Mouse (Mus musculus) midbrain, postnatal 0 days (tissue): ENCODE measurements around the gene Hoxb2. TPM values are rescaled to one million over a fixed set of nuclear protein-coding genes. Genes with fewer than 3 reads are reported as not detected.

Experiments
- ATAC-seq: fragments of 200-750 bp; cut with Nextera tagmentation; 2 replicates; pipeline ENCODE4 v1.8.0; 2017; ENCODE audit warnings: moderate number of reproducible peaks, mild to moderate bottlenecking, moderate TSS enrichment, moderate library complexity; ENCODE audit not compliant: low FRiP score
- DNase-seq: peaks from one replicate; pipeline ENCODE4 v3.0.0-alpha.2; 2015; ENCODE audit warnings: low spot score
- H3K27ac ChIP-seq: fragments of 300-500 bp; sonication (generic); 2 replicates; pipeline ENCODE4 v1.5.1; 2014; ENCODE audit warnings: low read depth, mild to moderate bottlenecking, low read length, mixed read lengths
- H3K27me3 ChIP-seq: fragments of 300-500 bp; sonication (generic); 2 replicates; pipeline ENCODE4 v1.6.1; 2014; ENCODE audit warnings: low read length, control low read depth, mixed read lengths; ENCODE audit not compliant: insufficient read depth
- H3K36me3 ChIP-seq: fragments of 300-500 bp; sonication (generic); 2 replicates; pipeline ENCODE4 v1.6.1; 2014; ENCODE audit warnings: low read length, control low read depth, mixed read lengths; ENCODE audit not compliant: insufficient read depth
- H3K4me1 ChIP-seq: fragments of 300-500 bp; sonication (generic); 2 replicates; pipeline ENCODE4 v1.6.1; 2014; ENCODE audit warnings: mild to moderate bottlenecking, control low read depth, antibody characterized with exemption, low read length, mixed read lengths; ENCODE audit not compliant: insufficient read depth
- H3K4me2 ChIP-seq: fragments of 300-500 bp; sonication (generic); 2 replicates; pipeline ENCODE4 v1.6.1; 2014; ENCODE audit warnings: low read depth, mild to moderate bottlenecking, low read length, mixed read lengths; ENCODE audit not compliant: poor library complexity, severe bottlenecking
- H3K4me3 ChIP-seq: fragments of 300-500 bp; sonication (generic); 2 replicates; pipeline ENCODE4 v1.5.1; 2014; ENCODE audit warnings: low read depth, mild to moderate bottlenecking, low read length, moderate library complexity
- H3K9ac ChIP-seq: fragments of 300-500 bp; sonication (generic); replicated peaks from 2 replicates; pipeline ENCODE4 v1.6.1; 2014; ENCODE audit warnings: mild to moderate bottlenecking, low read length, moderate library complexity, mixed read lengths; ENCODE audit not compliant: poor library complexity, severe bottlenecking
- H3K9me3 ChIP-seq: fragments of 300-500 bp; sonication (generic); 2 replicates; pipeline ENCODE4 v1.6.1; 2016; ENCODE audit warnings: low read length, control low read depth
- CTCF ChIP-seq: IDR thresholded peaks from 2 replicates; pipeline ENCODE4 v1.5.1; 2016; ENCODE audit warnings: antibody characterized with exemption, mild to moderate bottlenecking
- WGBS: fragments of 180-500 bp; shearing (Covaris S2); extraction: QIAGEN DNeasy Blood & Tissue Kit; methylation state at CpG from one replicate; pipeline ENCODE4 v1.1.7; 2014; 5-methylcytosine and 5-hydroxymethylcytosine counted together
- polyA plus RNA-seq: library from polyadenylated mRNA; unstranded; fragments of >200 nt; fragmentation: Nextera tagmentation; extraction: Ambion mirVana; gene quantifications from 2 replicates; pipeline ENCODE4 v1.2.1, GENCODE M21; 2015
- total RNA-seq: library from RNA; depleted of rRNA; stranded (reverse); fragments of >200 nt; gene quantifications from 2 replicates; pipeline ENCODE4 v1.2.3, GENCODE M21; 2014

Hoxb2 gene
- total and polyA plus RNA-seq, 2 experiments from 2014 or later, result 1.2 TPM; not detected in 1

GRCm38 (mm10) chr11:96349491-96350340 is 609 bp upstream of the Hoxb2 start:
- H3K27ac ChIP-seq, result no peak overlapping the region
- H3K27me3 ChIP-seq, result peaks cover 83% of the 10 kb centered on the region
- H3K4me2 ChIP-seq, result no peak overlapping the region
- H3K4me1 ChIP-seq, result no peaks in the 10 kb centered on the region
- H3K36me3 ChIP-seq, result no peaks in the 10 kb centered on the region
- DNase-seq (no peak), ATAC-seq (no peak)
- TF ChIP-seq CTCF, result no peak
- 5% methylated on average over 14 of the region's 14 CpGs for WGBS
- H3K9me3 ChIP-seq, result no peaks in the 10 kb centered on the region
- no peak overlapping the region for H3K4me3 ChIP-seq
- H3K9ac ChIP-seq, result no peak overlapping the region

GRCm38 (mm10) chr11:96350791-96351190 is 466 bp downstream of the Hoxb2 start:
- no peak overlapping the region for H3K27ac ChIP-seq
- peaks cover 80% of the 10 kb centered on the region for H3K27me3 ChIP-seq

GRCm38 (mm10) chr11:96351312-96351711 is 987 bp downstream of the Hoxb2 start:
- DNase-seq, result peak; percentile 82
- H3K27ac ChIP-seq, result no peak overlapping the region
- H3K9ac ChIP-seq, result no peak overlapping the region
- no peaks in the 10 kb centered on the region for H3K36me3 ChIP-seq
- no peak for ATAC-seq
- no peak overlapping the region for H3K4me2 ChIP-seq
- peaks cover 80% of the 10 kb centered on the region for H3K27me3 ChIP-seq
- WGBS, result 3% methylated on average over 11 of the region's 11 CpGs
- no peak overlapping the region for H3K4me3 ChIP-seq
- H3K9me3 ChIP-seq, result no peaks in the 10 kb centered on the region
- no peaks in the 10 kb centered on the region for H3K4me1 ChIP-seq
- no peak for TF ChIP-seq CTCF

More at GRCm38 (mm10) chr11:96350791-96351190, 466 bp downstream of the Hoxb2 start:
- no peak for DNase-seq
- Histone ChIP-seq H3K4me1 (no peaks in the 10 kb centered on the region), H3K9ac (no peak overlapping the region), H3K4me2 (no peak overlapping the region), H3K36me3 (no peaks in the 10 kb centered on the region), H3K4me3 (no peak overlapping the region), H3K9me3 (no peaks in the 10 kb centered on the region)
- no peak for TF ChIP-seq CTCF
- ATAC-seq, result no peak
- WGBS, result 11% methylated on average over 2 of the region's 2 CpGs

- H3K9ac ChIP-seq, result no peak overlapping the region
- TF ChIP-seq CTCF, result no peak
- no peaks in the 10 kb centered on the region for H3K36me3 ChIP-seq
- WGBS, result under 1% methylated on average over 22 of the region's 22 CpGs
- H3K9me3 ChIP-seq, result no peaks in the 10 kb centered on the region
- no peaks in the 10 kb centered on the region for H3K4me1 ChIP-seq
- ATAC-seq (no peak), DNase-seq (peak; percentile 71)
- H3K4me2 ChIP-seq, result no peak overlapping the region
- peaks cover 80% of the 10 kb centered on the region for H3K27me3 ChIP-seq
- H3K4me3 ChIP-seq, result no peak overlapping the region
- no peak overlapping the region for H3K27ac ChIP-seq
Observed at GRCm38 (mm10) chr11:96351831-96352230, 1.5 kb downstream of the Hoxb2 start.

GRCm38 (mm10) chr11:96352691-96353521 is 2.6 kb downstream of the Hoxb2 start:
- peak overlapping the region; percentile 9 for H3K4me3 ChIP-seq
- H3K4me2 ChIP-seq, result no peak overlapping the region
- WGBS, result 1% methylated on average over 73 of the region's 75 CpGs
- H3K27me3 ChIP-seq, result peaks cover 84% of the 10 kb centered on the region
- no peaks in the 10 kb centered on the region for H3K4me1 ChIP-seq
- H3K27ac ChIP-seq, result no peak overlapping the region
- no peak for TF ChIP-seq CTCF
- ATAC-seq, result no peak
- no peak for DNase-seq
- no peaks in the 10 kb centered on the region for H3K9me3 ChIP-seq
- no peaks in the 10 kb centered on the region for H3K36me3 ChIP-seq
- no peak overlapping the region for H3K9ac ChIP-seq

- Histone ChIP-seq H3K9ac (no peak overlapping the region), H3K4me3 (peak overlapping the region; percentile 9), H3K9me3 (no peaks in the 10 kb centered on the region), H3K27ac (no peak overlapping the region), H3K27me3 (peaks cover 83% of the 10 kb centered on the region), H3K4me2 (no peak overlapping the region), H3K4me1 (no peaks in the 10 kb centered on the region), H3K36me3 (no peaks in the 10 kb centered on the region)
- ATAC-seq (no peak), DNase-seq (no peak)
- under 1% methylated on average over 14 of the region's 14 CpGs for WGBS
- no peak for TF ChIP-seq CTCF
Observed at GRCm38 (mm10) chr11:96353522-96353841, 3.2 kb downstream of the Hoxb2 start.
